Mouse (Mus musculus): ENCODE measurements around the gene 4931422A03Rik. TPM values are rescaled to one million over a fixed set of nuclear protein-coding genes. Genes with fewer than 3 reads are reported as not detected.

The 4931422A03Rik gene
- total RNA-seq, 1 experiment from 2014 or later = not detected

DNA sequence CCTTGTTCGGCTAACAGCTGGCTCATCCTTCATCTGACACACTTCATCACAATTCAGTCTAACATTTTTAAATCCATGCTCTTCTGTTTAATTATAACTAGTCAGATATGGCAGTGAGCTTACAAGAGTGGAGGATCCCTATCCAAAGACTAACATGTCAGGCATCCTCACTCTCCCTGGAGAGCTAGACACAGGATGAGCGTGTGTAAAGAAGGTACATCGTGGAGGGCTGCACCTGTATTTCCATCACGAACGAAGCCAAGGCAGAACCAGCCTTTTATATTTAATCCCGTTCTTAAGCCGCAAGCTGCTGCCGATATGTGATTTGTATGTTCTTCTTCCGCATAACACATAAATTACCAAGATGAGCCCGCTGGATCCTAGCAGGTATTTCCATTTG is 45.0 kb downstream of the 4931422A03Rik start:
- ATAC-seq (replicated peaks in 1 of 2; ENCODE audit: insufficient read depth in 1 of 2, low FRiP score in 2 of 2, low TSS enrichment in 1 of 2, low read depth in 1 of 2, poor library complexity in 2 of 2, severe bottlenecking in 2 of 2) = no peak

DNA sequence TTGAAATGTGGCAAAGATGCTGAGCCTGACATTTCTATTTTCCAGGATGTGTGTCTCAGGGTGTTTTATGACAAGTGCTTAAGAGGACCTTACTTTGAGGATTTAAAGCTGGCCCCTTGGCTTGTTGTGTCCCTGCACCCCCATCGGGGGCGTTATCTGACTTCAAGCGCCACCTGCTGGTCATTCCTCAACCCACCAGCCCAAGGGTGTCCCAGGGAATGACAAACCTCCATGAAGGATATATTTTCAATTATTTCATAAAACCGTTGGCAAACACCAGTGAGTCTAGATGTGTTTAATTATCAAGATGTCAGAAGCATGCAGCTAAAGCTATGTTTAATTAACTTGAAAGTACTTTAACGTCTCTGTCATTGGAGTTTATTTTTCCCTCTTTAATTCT is 45.9 kb downstream of the 4931422A03Rik start:
- ATAC-seq (replicated peaks in 1 of 2; ENCODE audit: insufficient read depth in 1 of 2, low FRiP score in 2 of 2, low TSS enrichment in 1 of 2, low read depth in 1 of 2, poor library complexity in 2 of 2, severe bottlenecking in 2 of 2) = peak; percentile 52 to 68

DNA sequence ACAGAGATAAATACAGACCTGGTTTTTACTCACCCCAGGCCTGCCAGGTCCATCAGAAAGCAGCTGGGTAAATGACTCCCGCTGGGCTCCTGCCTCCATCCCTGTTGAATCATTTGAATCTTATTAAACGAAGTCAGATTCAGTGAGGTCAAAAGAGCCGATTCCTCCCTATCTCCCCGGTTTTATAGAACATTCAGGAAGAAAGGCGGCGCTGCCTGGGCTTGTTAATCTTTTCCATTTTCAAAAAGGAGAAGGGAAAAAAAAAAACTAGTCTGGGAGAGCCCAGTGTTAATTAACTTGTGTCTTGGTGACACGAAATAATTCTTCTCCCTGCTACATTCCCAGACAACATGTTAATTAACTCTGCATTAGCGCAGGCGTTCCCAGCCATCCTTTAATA is 50.4 kb downstream of the 4931422A03Rik start:
- no peak for ATAC-seq (replicated peaks in 1 of 2; ENCODE audit: insufficient read depth in 1 of 2, low FRiP score in 2 of 2, low TSS enrichment in 1 of 2, low read depth in 1 of 2, poor library complexity in 2 of 2, severe bottlenecking in 2 of 2)

DNA sequence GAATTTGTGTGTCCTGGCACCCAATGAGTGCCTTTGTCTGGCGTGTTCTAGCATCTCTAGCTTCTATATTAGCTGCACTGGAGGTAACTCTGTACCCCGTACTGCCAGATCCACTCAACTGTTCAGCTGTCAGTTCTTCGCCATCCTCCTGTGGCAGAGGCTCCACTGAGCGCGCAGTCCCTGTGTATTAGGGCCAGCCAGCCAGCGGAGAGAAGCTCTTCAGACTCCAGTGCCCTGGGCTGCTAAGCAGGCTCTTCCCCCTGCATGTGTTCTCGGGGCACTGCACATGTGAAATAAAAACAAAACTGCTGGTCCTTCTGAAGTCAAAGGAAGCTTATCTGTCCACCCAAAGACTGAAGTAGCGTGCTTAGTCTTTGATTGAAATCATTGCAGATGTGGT is 50.9 kb downstream of the 4931422A03Rik start:
- ATAC-seq (replicated peaks in 1 of 2; ENCODE audit: insufficient read depth in 1 of 2, low FRiP score in 2 of 2, low TSS enrichment in 1 of 2, low read depth in 1 of 2, poor library complexity in 2 of 2, severe bottlenecking in 2 of 2) = no peak

DNA sequence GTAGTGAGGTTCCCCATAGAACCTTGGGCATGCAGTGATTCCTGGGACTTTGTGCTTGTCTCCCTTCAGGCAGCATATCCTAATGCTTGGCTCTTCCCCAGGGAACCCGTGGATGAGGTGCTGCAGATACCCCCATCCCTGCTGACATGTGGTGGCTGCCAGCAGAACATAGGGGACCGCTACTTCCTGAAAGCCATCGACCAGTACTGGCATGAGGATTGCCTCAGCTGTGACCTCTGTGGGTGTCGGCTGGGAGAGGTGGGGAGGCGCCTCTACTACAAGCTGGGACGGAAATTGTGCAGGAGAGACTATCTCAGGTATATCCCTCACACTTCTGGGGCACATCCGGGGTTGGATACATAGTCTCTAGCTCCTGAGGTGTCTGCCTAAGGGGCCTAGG is 52.3 kb downstream of the 4931422A03Rik start:
- ATAC-seq (replicated peaks in 1 of 2; ENCODE audit: insufficient read depth in 1 of 2, low FRiP score in 2 of 2, low TSS enrichment in 1 of 2, low read depth in 1 of 2, poor library complexity in 2 of 2, severe bottlenecking in 2 of 2) = peak; percentile 19 to 38; a peak in 2 of 4 replicates

DNA sequence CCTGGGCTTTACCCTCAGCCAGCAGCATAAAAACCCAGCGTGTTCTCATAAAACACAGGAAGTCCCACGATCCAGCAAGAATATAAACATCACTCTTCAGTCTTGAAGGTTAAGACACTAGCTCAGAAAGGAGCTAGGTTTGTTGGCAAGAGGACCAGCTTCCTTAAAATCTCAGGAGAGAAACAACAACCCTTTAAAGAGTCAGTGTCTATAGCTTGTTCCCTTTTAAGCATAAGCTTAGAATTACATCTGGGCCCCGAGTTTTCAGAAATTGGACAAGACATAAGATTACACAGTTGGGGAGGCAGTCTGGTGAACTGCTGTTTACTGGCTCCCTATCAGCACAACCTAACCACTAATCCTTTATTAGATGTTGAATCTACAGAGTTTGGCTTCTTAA is 56.3 kb downstream of the 4931422A03Rik start:
- no peak for ATAC-seq (replicated peaks in 1 of 2; ENCODE audit: insufficient read depth in 1 of 2, low FRiP score in 2 of 2, low TSS enrichment in 1 of 2, low read depth in 1 of 2, poor library complexity in 2 of 2, severe bottlenecking in 2 of 2)

DNA sequence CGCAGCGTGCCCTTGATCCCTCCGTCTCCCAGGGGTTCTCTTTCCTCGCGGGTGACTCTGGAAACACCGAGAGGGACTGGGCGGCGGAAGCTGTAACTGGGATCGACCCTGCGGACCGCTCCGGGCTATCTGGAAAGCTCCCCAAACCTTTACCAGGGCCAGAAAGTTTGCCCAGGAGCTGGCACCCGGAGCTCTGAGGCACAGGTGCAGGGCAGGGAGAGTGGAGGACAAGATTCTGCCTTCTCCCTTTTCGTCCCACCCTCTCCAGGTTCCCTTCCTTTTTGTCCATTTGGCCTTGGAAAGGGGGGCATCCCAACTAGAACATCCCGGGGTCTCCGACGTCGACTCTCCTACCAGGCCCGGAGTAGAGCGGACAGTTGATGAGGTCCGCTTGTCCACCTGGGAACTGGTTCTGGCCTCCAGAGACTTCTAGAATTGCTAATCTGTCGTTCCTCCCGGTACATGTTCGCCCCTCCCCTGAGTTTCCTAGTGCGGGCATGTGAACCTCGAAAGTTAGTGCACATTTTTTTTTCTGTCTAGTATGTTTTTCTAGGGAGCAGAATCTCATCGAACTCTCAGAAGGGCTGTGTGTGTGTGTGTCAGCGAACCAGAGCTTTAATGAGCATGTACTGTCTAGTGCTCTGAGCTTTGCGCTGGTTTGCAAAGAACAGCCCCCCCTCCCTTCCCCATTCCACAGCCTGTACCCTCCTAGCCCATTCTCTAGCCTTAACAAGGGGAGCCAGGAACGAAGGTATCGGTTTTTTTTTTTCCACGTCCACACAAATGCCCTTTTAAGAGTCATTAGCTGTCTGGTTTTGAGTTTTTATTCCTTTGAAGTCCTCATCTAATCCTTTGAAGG is 57.1 kb downstream of the 4931422A03Rik start:
- ATAC-seq (replicated peaks in 1 of 2; ENCODE audit: insufficient read depth in 1 of 2, low FRiP score in 2 of 2, low TSS enrichment in 1 of 2, low read depth in 1 of 2, poor library complexity in 2 of 2, severe bottlenecking in 2 of 2) = no peak

DNA sequence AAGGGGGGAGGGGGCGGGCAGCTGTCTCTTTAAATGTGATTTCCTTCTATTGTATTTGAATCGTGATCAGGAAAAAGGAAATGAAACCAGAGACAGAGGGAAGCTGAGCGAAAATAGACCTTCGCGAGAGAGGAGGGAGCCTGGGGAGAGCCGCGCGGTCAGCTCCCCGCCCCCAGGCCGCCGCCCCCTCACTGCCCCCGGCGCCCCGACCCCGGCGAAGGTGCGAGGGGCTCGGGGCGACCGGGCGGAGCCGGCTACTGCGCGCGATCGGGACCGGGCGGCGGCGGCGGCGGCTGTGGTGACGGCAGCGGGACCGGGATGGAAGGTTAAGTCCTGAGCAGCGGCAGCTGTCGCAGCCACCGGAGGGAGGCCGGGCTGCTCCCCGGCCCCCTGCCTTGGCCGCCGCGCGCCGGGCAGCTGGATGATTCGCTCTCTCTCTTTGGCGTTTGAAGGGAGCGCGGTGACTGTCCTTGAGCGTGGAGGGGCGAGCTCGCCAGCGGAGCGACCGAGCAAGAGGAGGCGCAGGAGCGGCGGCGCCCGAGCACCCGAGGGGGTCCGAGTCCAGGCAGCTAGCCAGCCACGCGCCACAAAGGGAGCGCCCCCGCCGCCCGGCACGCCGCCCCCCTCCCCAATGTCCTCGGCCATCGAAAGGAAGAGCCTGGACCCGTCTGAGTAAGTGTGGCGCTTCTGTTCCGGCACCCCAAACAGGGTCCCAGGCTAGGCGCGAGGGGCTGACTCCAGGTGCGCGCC is 57.9 kb downstream of the 4931422A03Rik start:
- ATAC-seq (replicated peaks in 1 of 2; ENCODE audit: insufficient read depth in 1 of 2, low FRiP score in 2 of 2, low TSS enrichment in 1 of 2, low read depth in 1 of 2, poor library complexity in 2 of 2, severe bottlenecking in 2 of 2) = peak; percentile 2 to 9; a peak in 1 of 4 replicates

DNA sequence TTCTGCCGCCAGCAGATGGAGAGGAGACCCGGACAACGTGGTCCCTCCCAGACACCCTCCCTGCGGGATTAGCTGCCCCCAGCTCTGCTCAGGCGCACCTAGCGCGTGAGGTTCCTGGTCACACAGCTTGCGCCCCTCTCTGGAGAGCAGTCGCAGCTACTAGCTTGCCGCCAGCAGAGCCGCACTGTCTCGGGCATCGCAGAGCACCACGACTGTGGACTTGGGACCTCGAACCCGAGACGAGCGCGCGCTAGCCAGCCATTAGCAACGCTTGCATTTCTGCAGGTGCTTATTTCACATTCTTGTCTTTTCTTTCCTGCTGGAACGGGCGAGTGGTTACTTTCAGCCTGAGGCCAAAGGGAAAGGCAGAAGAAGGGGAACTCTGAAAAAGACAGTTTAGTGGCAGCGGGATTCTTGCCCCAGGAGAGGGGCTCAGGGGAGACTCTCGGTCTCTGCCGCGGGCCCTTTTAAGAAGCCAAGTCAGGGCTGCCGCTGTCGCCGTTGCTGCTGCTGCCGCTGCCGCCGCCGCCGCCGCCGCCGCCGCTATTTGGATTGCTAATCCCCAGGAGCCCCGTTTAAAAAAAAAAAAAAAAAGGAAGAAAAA is 58.6 kb downstream of the 4931422A03Rik start:
- ATAC-seq (replicated peaks in 1 of 2; ENCODE audit: insufficient read depth in 1 of 2, low FRiP score in 2 of 2, low TSS enrichment in 1 of 2, low read depth in 1 of 2, poor library complexity in 2 of 2, severe bottlenecking in 2 of 2) = peak; percentile 77 to 84

DNA sequence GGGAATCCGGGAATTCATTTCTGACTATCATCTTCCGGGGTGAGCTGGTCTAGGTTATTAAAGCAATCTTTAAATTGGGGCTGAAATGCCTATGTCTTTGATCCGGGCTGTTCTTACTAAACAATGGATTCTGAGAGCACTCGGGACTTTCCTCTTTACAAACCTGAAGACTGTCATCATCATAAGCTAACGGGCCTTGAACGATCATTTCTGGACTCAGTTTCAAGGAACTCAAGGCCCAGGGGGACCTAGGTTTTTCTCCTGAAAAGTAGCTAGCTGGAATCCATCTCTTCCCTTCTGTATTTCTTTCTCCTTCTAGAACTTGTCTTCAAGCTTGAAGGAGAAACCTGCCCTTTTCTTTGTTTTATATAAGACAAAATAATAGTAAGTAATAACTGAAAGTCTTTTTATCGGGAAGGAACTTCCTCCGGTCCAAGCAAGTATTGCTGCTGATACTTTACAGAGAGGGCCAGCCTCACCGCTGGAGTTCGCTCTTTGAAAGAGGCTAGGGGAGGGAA is 59.2 kb downstream of the 4931422A03Rik start:
- no peak for ATAC-seq (replicated peaks in 1 of 2; ENCODE audit: insufficient read depth in 1 of 2, low FRiP score in 2 of 2, low TSS enrichment in 1 of 2, low read depth in 1 of 2, poor library complexity in 2 of 2, severe bottlenecking in 2 of 2)

DNA sequence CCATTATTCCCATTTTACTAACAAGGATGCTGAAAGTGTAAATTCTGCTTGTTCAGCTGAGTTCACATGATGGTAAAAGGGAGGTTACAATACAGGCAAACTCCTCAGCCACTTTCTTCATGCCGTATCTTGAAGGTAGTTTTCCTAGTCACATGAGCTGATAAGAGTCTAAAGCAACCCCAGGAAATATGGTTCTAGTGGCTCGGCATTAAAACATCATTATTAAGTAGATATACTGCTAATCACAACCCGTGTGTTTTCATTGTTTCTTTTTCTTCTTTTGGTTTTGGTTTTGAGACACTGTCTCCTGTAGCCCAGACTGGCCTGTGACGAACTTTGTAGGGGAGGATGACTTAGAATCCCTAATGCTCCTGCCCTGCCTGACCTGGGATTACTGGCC is 60.0 kb downstream of the 4931422A03Rik start:
- no peak for ATAC-seq (replicated peaks in 1 of 2; ENCODE audit: insufficient read depth in 1 of 2, low FRiP score in 2 of 2, low TSS enrichment in 1 of 2, low read depth in 1 of 2, poor library complexity in 2 of 2, severe bottlenecking in 2 of 2)

DNA sequence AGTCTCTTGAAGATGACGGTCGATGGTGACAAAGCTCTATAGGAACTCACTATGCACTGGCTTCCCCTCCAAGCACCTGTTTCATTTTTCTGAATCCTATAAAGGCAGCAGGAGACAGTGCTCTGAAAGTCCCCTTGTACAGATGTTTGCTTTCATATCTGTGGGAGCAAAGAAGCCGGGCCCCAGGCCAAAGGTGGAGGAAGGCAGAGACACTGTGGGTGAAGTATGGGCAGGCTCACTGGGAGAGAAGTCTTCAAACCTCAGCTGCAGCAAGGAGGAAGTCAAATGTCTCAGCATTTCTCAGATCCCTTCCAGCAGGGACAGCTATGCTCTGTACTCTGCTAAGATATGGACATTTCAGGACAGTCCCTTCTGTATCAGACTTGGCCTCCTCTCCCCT is 62.8 kb downstream of the 4931422A03Rik start:
- ATAC-seq (replicated peaks in 1 of 2; ENCODE audit: insufficient read depth in 1 of 2, low FRiP score in 2 of 2, low TSS enrichment in 1 of 2, low read depth in 1 of 2, poor library complexity in 2 of 2, severe bottlenecking in 2 of 2) = no peak

DNA sequence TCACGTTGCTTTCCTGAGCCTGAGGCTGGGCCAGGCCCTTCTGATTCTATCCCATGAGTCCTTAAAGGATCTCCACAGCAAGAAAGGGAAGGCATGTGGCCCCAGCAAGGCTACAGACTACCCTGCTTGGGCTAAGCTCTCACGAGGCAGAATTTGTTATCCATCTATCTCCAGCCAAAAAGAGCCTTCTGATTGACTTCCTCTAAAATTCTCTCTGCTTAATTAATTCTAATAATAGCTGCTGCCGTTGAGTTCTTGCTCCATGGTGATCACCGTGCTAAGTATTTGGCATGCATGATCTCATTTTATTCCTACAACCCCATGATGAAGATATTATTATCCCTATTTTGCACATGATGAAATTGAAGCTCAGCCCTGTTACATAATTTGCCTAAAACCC is 65.8 kb downstream of the 4931422A03Rik start:
- no peak for ATAC-seq (replicated peaks in 1 of 2; ENCODE audit: insufficient read depth in 1 of 2, low FRiP score in 2 of 2, low TSS enrichment in 1 of 2, low read depth in 1 of 2, poor library complexity in 2 of 2, severe bottlenecking in 2 of 2)

DNA sequence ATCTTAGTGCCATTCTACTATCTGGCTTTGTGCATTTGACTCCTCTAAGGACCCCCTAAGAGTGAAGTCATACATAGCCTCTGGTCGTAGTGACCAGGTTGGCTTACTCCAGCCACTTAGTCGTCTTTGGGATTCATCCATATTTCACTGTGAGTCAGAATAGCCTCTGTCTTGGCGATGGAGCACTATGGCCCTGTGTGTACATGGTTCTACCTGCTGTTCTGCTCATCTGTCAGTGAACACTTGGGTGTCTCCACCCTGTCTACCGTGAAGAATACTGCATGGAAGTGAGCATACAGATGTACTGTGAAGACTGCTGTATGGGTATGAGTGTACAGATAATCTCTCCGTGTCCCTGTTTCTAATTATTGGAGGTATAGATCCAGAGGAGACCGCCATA is 68.6 kb downstream of the 4931422A03Rik start:
- ATAC-seq (replicated peaks in 1 of 2; ENCODE audit: insufficient read depth in 1 of 2, low FRiP score in 2 of 2, low TSS enrichment in 1 of 2, low read depth in 1 of 2, poor library complexity in 2 of 2, severe bottlenecking in 2 of 2) = no peak

DNA sequence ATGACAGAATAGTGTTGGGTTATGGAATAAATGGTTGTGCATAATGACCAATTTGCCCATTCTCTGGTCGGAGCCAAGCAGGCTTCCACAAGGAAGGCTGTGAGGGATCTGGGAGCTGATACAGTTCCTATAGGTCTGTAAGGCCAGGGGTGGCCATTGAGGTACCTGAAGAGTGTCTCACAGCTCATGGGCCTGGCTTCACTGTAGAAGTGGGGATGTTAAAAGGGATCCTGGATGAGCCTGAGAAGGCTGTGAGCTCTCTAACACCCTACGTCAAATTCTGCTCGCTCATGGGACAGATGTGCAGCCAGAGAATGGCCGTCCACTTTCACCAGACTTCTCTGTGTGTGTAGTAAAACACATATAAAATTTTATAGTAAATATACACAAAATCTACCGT is 69.1 kb downstream of the 4931422A03Rik start:
- no peak for ATAC-seq (replicated peaks in 1 of 2; ENCODE audit: insufficient read depth in 1 of 2, low FRiP score in 2 of 2, low TSS enrichment in 1 of 2, low read depth in 1 of 2, poor library complexity in 2 of 2, severe bottlenecking in 2 of 2)

DNA sequence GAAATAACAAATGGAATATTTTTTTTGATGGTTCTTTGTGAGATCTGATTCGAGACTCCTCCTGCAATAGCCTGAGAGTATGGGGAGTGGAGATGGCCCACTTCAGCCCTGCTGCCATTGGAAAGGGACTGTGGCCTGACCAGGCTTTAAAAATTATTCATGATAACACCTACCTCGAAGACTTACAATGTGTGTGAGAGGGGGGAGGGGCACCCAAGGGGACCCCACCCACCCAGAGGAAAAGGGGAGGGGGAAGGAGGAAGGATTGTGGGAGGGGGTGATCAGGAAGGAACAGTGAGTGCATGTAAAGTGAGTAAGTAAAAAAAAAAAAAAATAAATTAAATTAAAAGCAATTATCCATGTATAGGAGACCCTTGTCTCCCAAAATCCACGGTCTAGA is 69.5 kb downstream of the 4931422A03Rik start:
- ATAC-seq (replicated peaks in 1 of 2; ENCODE audit: insufficient read depth in 1 of 2, low FRiP score in 2 of 2, low TSS enrichment in 1 of 2, low read depth in 1 of 2, poor library complexity in 2 of 2, severe bottlenecking in 2 of 2) = no peak

DNA sequence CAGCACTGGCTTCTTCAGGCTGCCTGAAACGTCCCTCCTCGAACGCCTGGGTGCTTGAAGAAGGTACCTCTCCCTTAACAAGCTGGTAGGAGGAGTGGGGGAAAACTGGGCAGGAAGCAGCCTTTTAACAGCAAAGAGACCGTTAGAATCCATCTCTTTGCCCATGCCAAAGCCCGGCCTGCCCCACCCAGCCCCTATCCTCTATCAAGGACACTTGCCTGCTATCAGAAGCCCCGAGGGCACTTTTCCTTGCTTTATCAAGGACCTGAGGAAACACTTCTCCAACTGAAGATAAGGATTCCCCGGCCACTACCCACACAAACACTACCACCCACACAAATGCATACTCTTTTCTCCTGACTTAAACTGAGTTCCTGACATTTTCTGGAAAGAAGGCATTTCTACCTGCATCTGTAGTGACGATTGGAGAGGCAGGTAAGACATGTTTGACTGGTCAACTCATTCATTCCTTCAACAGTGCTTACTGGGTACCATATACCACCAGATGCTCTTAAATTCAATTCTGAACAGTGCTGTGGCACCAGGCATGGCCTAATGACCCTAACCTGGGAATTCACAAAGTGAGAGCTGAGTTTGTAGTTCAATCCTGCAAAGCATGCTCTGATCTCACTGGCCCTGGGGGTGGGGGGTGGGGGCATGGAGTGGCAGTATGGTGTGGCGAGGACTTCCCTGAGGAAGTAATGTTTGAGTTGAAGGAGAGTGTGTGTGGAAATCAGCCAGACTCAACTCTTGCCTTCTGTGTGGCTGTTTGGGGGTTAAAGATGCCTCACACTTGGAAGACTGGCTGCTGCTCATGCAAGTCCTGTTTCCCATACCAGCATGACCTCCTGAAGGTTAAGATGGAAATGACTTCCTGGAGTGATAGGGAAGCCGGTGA is 70.3 kb downstream of the 4931422A03Rik start, which contains the start of gene Lmo2:
Gene Lmo2 (plus strand): TSS at position 338 of the 898 bp plus-strand sequence.
- peak in 1 of 2 experiments; percentile 27; a peak in 1 of 4 replicates for ATAC-seq (replicated peaks in 1 of 2; ENCODE audit: insufficient read depth in 1 of 2, low FRiP score in 2 of 2, low TSS enrichment in 1 of 2, low read depth in 1 of 2, poor library complexity in 2 of 2, severe bottlenecking in 2 of 2)

Measured in hematopoietic stem cell, adult 5-6 weeks (primary cell).